Mouse (Mus musculus) frontal cortex, postnatal 36 days (tissue): ENCODE measurements around the gene Nars2.

ENCODE experiments used
- DNase-seq, 2 experiments: peaks; one replicate each; pipeline ENCODE4 v3.0.0; 2022; ENCODE audit warnings: low spot score in 2 of 2

The Nars2 gene

GRCm38 (mm10) chr7:96971027-96971996 lies 20.0 kb downstream of the Nars2 start:
- no peak for DNase-seq

- DNase-seq: no peak
Observed at GRCm38 (mm10) chr7:96972138-96972904, 21.0 kb downstream of the Nars2 start.

DNA sequence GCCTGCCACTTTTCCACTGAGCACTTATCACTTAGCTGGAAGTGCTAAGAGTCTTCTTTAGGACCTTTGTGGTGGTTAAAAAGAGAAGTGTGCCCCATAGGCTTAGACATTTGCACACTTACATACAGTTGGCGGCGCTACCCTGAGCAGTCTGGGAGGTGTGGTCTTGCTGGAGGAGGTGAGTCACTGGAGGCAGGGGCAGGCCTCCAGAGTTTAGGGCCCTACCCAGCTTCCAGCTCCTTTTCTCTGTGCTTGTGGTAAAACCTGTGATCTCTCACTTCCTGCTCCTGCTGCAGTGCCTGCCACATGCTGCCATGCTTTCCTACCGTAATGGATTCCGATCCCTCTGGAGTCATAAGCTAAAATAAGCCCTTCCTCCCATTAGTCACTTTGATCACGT lies 24.6 kb downstream of the Nars2 start:
- DNase-seq: no peak

- no peak for DNase-seq
Observed at GRCm38 (mm10) chr7:96977209-96977608, 25.9 kb downstream of the Nars2 start.

GRCm38 (mm10) chr7:96981366-96981765 lies 30.1 kb downstream of the Nars2 start:
- no peak for DNase-seq

DNA sequence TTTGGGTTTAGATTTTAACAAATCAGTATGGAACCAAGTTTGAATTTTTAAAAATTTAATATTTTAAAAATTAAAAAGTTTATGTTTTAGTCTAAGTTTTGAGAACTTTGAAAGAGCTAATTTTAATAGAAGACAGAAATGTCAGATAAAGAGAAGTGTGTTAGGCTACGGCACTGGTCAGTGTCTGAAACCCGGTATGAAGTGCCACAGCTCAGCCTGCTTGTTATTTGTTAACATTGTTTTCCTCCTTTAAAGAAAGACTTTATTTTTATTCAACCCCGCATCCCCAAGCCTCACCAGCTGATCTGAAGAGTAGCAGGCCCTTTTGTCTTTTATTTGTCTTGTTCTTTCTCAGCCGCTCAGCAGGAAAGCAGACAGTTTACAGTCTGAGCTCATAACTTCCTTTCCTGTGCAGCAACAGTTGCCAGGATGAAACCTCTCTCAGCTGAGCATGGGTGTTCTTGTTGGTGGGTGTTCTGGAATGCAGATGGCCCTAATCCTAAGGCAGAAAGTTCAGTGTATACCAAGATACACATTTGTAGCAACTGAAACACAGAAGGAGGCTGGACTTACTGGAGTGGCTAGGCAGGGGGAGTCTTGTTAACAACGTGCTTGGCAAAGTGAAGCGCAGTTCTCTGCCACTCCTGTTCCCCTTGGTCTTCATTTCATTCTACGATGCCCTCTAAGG lies 32.5 kb downstream of the Nars2 start:
- peak in 1 of 2 experiments; percentile 38 for DNase-seq

DNA sequence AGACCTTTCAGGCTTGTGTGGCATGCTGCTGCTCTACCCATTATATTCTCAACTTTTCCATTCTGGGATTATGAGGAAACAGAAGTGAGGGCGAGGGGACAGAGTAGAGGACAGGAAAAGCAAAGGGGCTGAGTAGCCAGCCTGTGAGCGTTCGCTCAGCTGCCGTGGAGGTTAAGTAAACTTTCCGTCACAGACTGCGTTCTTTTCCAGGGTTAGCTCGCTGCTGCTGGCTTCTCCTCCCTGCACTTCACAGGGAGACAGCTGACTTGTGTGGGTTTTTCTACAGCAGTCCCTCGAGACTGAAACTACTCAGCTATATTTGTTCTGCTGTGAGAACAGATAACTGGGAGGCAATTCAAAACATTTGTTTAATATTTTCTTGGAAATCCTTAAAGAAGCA lies 34.5 kb downstream of the Nars2 start:
- peak; percentile 36 to 66 for DNase-seq

- DNase-seq: no peak
Observed at GRCm38 (mm10) chr7:96986795-96987445, 35.6 kb downstream of the Nars2 start.

DNA sequence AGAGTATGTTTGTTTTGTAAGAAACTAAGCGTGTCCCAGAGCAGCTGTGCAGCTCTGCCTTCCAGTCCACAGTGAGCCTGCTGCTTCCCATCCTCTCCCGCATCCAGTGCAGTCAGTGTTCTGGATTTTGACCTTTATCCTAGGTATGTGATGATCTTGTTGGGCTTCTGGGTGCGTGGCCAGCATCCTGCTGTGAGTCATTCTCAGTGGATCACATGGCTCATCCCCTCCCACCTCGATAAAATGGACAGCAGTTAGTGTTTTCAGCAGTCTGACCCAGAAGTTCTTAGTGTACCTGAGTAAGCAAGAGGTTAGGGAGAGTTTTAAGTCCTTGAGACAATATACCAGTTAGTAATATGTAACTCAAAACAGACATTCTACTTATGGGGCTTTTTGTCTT lies 36.4 kb downstream of the Nars2 start:
- no peak for DNase-seq

GRCm38 (mm10) chr7:97012956-97013355 lies 61.7 kb downstream of the Nars2 start:
- DNase-seq: no peak

DNA sequence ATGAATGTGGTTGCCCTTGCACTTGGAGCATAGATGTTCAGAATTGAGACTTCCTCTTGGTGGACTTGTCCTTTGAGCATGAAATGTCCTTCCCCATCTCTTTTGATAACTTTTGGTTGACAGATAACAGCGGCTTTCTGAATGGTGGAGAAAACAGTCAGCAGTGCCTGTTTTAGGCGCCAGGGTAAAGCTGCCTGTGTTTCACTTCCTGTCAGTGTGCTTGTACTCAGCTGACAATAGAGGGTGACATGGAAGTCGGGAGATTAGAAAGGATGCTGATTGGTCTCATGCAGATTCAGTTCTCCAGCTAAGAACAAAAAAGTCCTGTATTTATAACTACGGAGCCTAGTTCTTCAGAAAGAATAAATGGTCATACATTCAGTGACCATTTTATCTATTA lies 66.7 kb downstream of the Nars2 start:
- no peak for DNase-seq

DNA sequence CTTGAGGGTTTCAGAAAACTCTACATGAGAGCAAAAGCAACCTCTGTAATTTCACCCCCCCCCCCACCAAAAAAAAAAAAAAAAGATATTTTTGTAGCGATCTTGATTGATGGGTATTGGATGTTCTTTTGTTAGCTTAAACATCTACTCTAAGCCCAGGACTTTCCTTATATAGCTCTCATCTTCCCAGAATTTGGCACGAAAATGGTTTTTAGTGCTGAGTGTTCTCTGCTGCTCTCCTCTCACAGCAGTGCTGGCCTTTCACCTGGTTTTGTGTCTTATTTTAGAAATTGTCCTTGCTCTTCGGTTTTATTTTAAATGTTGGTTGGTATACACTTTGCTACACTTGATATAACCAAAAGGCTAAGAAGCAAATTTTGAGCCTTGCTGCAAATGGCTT lies 67.1 kb downstream of the Nars2 start:
- no peak for DNase-seq

DNA sequence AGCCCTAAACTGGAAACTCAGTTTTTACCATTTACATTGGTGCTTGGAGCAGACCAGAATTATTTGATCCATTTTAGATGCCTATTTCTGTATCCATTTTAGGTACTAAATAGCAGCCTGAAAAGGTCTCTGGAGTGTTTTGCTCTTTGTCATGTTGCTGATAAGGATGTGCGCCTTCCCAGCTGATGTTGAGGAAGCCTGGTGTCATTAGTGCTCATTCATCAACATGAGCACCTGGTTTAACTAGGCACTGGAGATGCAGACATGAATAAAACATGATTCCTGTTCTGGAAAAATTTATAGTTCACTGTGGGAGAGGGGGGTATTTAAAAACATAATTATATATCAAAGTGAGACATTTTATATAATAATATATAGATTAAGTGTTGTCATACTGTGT lies 68.0 kb downstream of the Nars2 start:
- no peak for DNase-seq

DNA sequence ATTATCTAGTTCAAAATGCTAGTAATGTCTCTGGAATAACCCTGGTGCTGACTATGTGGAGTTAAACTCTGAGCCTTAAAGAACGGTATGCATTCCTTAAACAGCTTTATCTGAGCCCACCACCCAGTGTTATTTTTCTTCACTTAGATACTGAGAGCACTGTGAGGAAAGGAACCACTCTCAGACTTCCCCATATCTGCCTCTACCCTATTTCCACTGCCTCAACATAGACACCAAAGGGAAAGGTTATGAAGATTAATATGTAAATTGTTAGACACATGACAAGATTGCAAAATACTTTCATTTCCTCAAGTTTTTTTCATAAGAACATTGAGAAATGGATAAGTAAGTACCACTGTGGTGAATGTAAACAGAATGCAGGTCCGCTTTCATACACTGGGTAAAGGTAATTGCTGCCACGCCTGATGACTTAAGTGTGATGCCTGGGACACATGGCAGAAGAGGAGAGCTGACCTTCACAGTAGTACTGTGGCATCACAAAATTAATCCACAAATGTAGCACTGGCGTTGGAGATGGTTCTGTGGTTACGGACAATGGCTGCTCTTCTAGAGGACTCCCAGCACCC lies 75.6 kb downstream of the Nars2 start:
- no peak for DNase-seq

- no peak for DNase-seq
Observed at GRCm38 (mm10) chr7:97029151-97029550, 77.8 kb downstream of the Nars2 start.

DNA sequence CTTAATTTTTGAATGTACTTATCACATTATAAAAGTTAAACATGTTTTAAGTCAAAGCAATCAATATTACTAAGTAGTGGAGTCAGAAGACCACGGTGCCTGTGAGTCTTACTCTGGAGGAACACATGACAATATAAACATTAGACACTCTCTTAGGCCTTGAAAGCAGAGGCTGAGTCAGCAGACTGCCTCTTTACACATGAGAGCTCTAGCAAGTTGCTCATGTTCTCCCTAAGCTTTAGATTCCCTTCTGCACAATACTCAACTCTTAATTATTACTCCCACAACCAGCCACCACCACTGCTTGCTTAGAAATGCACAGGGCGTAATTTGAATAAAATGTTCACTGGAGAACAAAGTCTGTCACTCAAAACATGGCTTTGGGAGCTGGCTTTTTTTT lies 81.1 kb downstream of the Nars2 start:
- DNase-seq: no peak

DNA sequence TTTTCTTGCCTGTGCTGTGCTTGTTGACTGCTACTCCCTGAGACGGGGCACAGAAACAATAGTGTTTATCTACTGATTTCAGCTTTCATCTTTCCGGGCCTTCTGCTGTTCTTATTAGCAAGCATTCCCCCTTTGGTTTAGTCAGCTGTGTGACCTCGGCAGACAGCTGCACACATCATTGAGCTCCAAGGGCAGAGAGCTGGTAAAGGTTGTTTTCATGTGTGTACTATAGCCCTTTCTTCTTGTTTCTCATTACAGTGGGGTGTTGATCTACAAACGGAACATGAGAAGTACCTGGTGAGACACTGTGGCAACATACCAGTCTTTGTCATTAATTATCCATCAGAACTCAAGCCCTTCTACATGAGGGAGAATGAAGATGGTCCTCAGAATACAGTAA lies 88.3 kb downstream of the Nars2 start:
- DNase-seq: no peak

DNA sequence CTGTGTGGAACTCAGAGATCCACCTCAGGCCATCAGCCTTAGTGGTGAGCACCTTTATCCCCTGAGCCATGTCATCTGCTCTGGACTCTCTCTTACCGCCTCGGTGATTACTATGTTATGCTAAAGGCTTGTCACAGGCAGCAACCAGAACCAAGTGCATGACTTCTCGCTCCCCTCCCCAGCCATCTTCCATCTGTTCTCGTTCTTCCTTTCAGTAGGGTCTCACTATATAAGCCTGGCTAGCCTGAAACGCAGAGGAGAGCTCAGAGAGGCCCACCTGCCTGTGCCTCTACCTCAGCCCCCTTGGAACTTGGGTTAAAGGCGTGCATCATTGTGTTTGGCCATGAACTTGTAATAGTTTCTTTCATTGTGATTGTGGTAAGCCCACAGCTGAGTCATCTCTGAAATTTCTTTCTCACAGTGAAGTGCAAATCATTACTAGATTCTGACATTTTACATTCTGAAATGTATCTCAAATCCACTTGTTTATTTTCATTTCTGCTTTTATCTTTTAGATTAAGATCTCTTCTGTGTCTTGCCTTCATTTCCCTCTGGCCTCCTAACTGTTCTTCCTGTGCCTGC lies 90.7 kb downstream of the Nars2 start:
- no peak for DNase-seq

DNA sequence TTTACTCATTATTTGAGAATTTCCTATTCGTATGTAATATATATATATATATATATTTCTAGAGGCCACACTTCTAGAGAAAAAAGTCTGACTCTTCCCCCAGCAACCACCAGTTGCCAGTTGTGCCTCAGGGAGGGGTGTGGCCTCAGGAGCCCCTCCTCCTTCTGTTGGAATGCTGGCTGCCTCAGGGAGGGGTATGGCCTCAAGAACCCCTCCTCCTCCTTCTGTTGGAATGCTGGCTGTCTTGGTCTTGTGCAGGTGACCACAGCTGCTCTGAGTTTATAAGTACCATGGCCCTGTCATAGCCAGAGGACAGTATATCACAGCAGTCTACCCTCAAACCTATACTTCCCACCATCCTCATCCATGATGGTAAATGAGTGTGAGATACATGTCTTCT lies 91.7 kb downstream of the Nars2 start:
- no peak for DNase-seq

DNA sequence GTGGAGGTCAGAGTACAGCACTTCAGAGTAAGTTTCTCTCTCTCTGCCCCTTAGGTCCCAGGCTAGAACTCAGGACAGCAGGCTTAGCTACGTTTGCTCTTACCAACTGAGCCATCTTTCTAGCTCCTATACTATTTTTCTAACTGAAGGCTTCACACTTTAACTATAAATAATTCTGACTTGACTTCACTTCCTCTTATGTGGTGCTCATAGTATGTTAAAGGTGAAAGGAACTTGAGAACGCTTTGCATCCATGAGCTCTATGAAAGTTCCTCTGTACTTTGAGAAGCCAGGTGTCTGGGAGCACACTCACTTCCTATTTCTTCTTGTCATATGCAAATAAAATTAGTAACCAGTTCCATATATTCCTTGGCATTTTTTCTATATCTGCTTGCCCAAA lies 109.7 kb downstream of the Nars2 start:
- no peak for DNase-seq

- DNase-seq: no peak
Observed at GRCm38 (mm10) chr7:97071512-97071911, 120.2 kb downstream of the Nars2 start.
